Mouse (Mus musculus): ENCODE measurements around the gene Stap1. TPM values are rescaled to one million over a fixed set of nuclear protein-coding genes. Genes with fewer than 3 reads are reported as not detected.

The Stap1 gene
- polyA plus RNA-seq, 1 experiment from 2014 or later, result 0.39 TPM

DNA sequence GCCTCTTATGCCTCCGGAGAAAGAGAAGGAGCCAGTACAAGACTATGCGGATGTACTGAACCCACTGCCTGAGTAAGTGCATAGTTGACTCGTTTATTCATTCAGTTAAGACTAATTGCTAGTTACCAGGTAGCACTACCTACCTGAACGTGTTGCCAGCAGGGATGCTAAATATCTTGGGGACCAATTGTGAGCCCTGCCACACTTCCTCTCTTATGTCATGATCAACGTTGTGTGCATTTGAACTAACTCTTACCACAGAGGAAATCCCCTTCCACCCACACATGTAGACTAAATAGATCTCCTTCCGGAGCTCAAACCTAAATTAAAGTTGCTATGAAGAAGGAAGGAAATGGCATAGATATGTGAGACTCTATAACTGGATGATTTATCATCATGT is 15.2 kb downstream of the Stap1 start:
- H3K4me3 ChIP-seq (ENCODE audit: low read depth, low read length), result no peak overlapping the region
- no peak for TF ChIP-seq CTCF (IDR thresholded peaks at IDR 0.05; ENCODE audit: low read depth)
- H3K4me2 ChIP-seq (replicated peaks; ENCODE audit: low read depth), result no peak overlapping the region
- H3K9ac ChIP-seq (ENCODE audit: low read depth, low read length), result no peak overlapping the region
- no peaks in the 10 kb centered on the region for H3K9me3 ChIP-seq (ENCODE audit: control insufficient read depth)
- ATAC-seq, result no peak
- H3K27me3 ChIP-seq (replicated peaks; ENCODE audit: control insufficient read depth, insufficient read depth, low read length), result no peaks in the 10 kb centered on the region
- 79% methylated on average over 6 of the region's 6 CpGs for WGBS
- H3K27ac ChIP-seq (ENCODE audit: low read depth, low read length), result no peak overlapping the region
- no peaks in the 10 kb centered on the region for H3K4me1 ChIP-seq (replicated peaks; ENCODE audit: control insufficient read depth, insufficient read depth, low read length)
- no peaks in the 10 kb centered on the region for H3K36me3 ChIP-seq (ENCODE audit: control insufficient read depth, insufficient read depth)

GRCm38 (mm10) chr5:86094754-86095153 is 23.2 kb downstream of the Stap1 start:
- no peaks in the 10 kb centered on the region for H3K9me3 ChIP-seq (ENCODE audit: control insufficient read depth)
- WGBS, result 75% methylated on average over 9 of the region's 9 CpGs
- H3K4me3 ChIP-seq (ENCODE audit: low read depth, low read length), result no peak overlapping the region
- no peak for ATAC-seq
- H3K4me2 ChIP-seq (replicated peaks; ENCODE audit: low read depth), result no peak overlapping the region
- no peak for TF ChIP-seq CTCF (IDR thresholded peaks at IDR 0.05; ENCODE audit: low read depth)
- H3K36me3 ChIP-seq (ENCODE audit: control insufficient read depth, insufficient read depth), result no peaks in the 10 kb centered on the region
- H3K27me3 ChIP-seq (replicated peaks; ENCODE audit: control insufficient read depth, insufficient read depth, low read length), result no peaks in the 10 kb centered on the region
- no peaks in the 10 kb centered on the region for H3K4me1 ChIP-seq (replicated peaks; ENCODE audit: control insufficient read depth, insufficient read depth, low read length)
- H3K27ac ChIP-seq (ENCODE audit: low read depth, low read length), result no peak overlapping the region
- no peak overlapping the region for H3K9ac ChIP-seq (ENCODE audit: low read depth, low read length)

- Histone ChIP-seq H3K27me3 (replicated peaks; ENCODE audit: control insufficient read depth, insufficient read depth, low read length) (no peaks in the 10 kb centered on the region), H3K9me3 (ENCODE audit: control insufficient read depth) (no peaks in the 10 kb centered on the region), H3K4me3 (ENCODE audit: low read depth, low read length) (no peak overlapping the region), H3K4me1 (replicated peaks; ENCODE audit: control insufficient read depth, insufficient read depth, low read length) (no peaks in the 10 kb centered on the region), H3K9ac (ENCODE audit: low read depth, low read length) (no peak overlapping the region), H3K4me2 (replicated peaks; ENCODE audit: low read depth) (no peak overlapping the region), H3K36me3 (ENCODE audit: control insufficient read depth, insufficient read depth) (no peaks in the 10 kb centered on the region), H3K27ac (ENCODE audit: low read depth, low read length) (no peak overlapping the region)
- ATAC-seq, result no peak
- TF ChIP-seq CTCF (IDR thresholded peaks at IDR 0.05; ENCODE audit: low read depth), result no peak
- WGBS, result 81% methylated on average over 3 of the region's 3 CpGs
These were observed 27.4 kb downstream of the Stap1 start for GRCm38 (mm10) chr5:86098988-86099387.

- TF ChIP-seq CTCF (IDR thresholded peaks at IDR 0.05; ENCODE audit: low read depth), result no peak
- WGBS, result 73% methylated on average over 3 of the region's 3 CpGs
- no peaks in the 10 kb centered on the region for H3K4me1 ChIP-seq (replicated peaks; ENCODE audit: control insufficient read depth, insufficient read depth, low read length)
- no peak overlapping the region for H3K4me3 ChIP-seq (ENCODE audit: low read depth, low read length)
- H3K4me2 ChIP-seq (replicated peaks; ENCODE audit: low read depth), result no peak overlapping the region
- H3K9me3 ChIP-seq (ENCODE audit: control insufficient read depth), result no peaks in the 10 kb centered on the region
- no peak for ATAC-seq
- H3K36me3 ChIP-seq (ENCODE audit: control insufficient read depth, insufficient read depth), result no peaks in the 10 kb centered on the region
- no peak overlapping the region for H3K27ac ChIP-seq (ENCODE audit: low read depth, low read length)
- no peak overlapping the region for H3K9ac ChIP-seq (ENCODE audit: low read depth, low read length)
- H3K27me3 ChIP-seq (replicated peaks; ENCODE audit: control insufficient read depth, insufficient read depth, low read length), result no peaks in the 10 kb centered on the region
These were observed 29.1 kb downstream of the Stap1 start for GRCm38 (mm10) chr5:86100621-86101020.

GRCm38 (mm10) chr5:86102176-86102575 is 30.6 kb downstream of the Stap1 start:
- Histone ChIP-seq H3K36me3 (ENCODE audit: control insufficient read depth, insufficient read depth) (no peaks in the 10 kb centered on the region), H3K4me3 (ENCODE audit: low read depth, low read length) (no peak overlapping the region), H3K27me3 (replicated peaks; ENCODE audit: control insufficient read depth, insufficient read depth, low read length) (no peaks in the 10 kb centered on the region), H3K9ac (ENCODE audit: low read depth, low read length) (no peak overlapping the region), H3K4me1 (replicated peaks; ENCODE audit: control insufficient read depth, insufficient read depth, low read length) (no peaks in the 10 kb centered on the region), H3K27ac (ENCODE audit: low read depth, low read length) (no peak overlapping the region), H3K9me3 (ENCODE audit: control insufficient read depth) (no peaks in the 10 kb centered on the region), H3K4me2 (replicated peaks; ENCODE audit: low read depth) (no peak overlapping the region)
- 100% methylated on average over 2 of the region's 2 CpGs for WGBS
- no peak for ATAC-seq
- no peak for TF ChIP-seq CTCF (IDR thresholded peaks at IDR 0.05; ENCODE audit: low read depth)

DNA sequence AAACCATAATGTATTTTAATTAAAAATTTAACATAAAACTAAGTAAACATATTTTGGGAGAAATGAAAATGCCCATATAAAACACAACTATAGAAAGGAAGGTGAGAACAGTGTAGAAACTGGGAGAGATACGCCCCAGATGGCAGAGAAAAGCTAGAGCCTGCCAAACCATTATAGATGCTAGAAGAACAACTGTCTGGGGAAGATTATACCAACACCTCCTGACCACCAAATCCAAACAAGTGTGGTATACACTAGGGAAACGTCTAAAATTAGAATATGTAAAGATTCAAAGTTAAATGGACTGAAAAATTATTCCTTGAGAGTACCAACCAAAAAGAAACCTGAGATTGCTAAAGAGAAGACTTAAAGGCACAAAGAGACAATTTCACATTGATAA is 35.1 kb downstream of the Stap1 start:
- no peak overlapping the region for H3K27ac ChIP-seq (ENCODE audit: low read depth, low read length)
- H3K4me1 ChIP-seq (replicated peaks; ENCODE audit: control insufficient read depth, insufficient read depth, low read length), result no peaks in the 10 kb centered on the region
- WGBS, result 92% methylated on average over 2 of the region's 2 CpGs
- no peak overlapping the region for H3K4me2 ChIP-seq (replicated peaks; ENCODE audit: low read depth)
- ATAC-seq, result no peak
- H3K9ac ChIP-seq (ENCODE audit: low read depth, low read length), result no peak overlapping the region
- TF ChIP-seq CTCF (IDR thresholded peaks at IDR 0.05; ENCODE audit: low read depth), result no peak
- no peak overlapping the region for H3K4me3 ChIP-seq (ENCODE audit: low read depth, low read length)
- peaks cover 8% of the 10 kb centered on the region; the same call in 1 of the 2 replicates for H3K36me3 ChIP-seq (ENCODE audit: control insufficient read depth, insufficient read depth)
- no peaks in the 10 kb centered on the region for H3K9me3 ChIP-seq (ENCODE audit: control insufficient read depth)
- H3K27me3 ChIP-seq (replicated peaks; ENCODE audit: control insufficient read depth, insufficient read depth, low read length), result no peaks in the 10 kb centered on the region

DNA sequence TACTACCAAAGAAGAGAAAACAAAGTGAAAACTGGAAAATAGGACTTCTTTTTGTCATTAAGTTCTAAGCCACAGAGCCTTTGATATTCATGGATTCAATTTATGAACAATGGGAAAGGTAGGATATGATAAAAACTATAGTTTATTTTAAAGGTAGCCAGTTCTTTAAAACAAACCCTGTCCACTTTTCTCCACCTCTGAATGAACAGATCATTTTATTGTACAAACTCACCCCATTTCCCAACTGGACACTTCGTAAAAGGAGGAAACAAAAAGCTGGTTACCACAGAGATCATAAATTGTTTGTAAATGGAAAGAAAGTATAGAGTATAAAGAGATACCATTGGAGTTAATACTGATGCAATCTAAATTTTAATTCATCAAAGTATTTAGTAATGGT is 39.5 kb downstream of the Stap1 start:
- WGBS, result 98% methylated on average over 1 of the region's 1 CpGs
- Histone ChIP-seq H3K27me3 (replicated peaks; ENCODE audit: control insufficient read depth, insufficient read depth, low read length) (no peaks in the 10 kb centered on the region), H3K4me1 (replicated peaks; ENCODE audit: control insufficient read depth, insufficient read depth, low read length) (no peaks in the 10 kb centered on the region), H3K9ac (ENCODE audit: low read depth, low read length) (no peak overlapping the region), H3K36me3 (ENCODE audit: control insufficient read depth, insufficient read depth) (peaks cover 24% of the 10 kb centered on the region), H3K4me3 (ENCODE audit: low read depth, low read length) (no peak overlapping the region), H3K4me2 (replicated peaks; ENCODE audit: low read depth) (no peak overlapping the region), H3K9me3 (ENCODE audit: control insufficient read depth) (no peaks in the 10 kb centered on the region), H3K27ac (ENCODE audit: low read depth, low read length) (no peak overlapping the region)
- TF ChIP-seq CTCF (IDR thresholded peaks at IDR 0.05; ENCODE audit: low read depth), result no peak
- no peak for ATAC-seq
